Mouse (Mus musculus): ENCODE results near the gene Neurl1a.

DNA sequence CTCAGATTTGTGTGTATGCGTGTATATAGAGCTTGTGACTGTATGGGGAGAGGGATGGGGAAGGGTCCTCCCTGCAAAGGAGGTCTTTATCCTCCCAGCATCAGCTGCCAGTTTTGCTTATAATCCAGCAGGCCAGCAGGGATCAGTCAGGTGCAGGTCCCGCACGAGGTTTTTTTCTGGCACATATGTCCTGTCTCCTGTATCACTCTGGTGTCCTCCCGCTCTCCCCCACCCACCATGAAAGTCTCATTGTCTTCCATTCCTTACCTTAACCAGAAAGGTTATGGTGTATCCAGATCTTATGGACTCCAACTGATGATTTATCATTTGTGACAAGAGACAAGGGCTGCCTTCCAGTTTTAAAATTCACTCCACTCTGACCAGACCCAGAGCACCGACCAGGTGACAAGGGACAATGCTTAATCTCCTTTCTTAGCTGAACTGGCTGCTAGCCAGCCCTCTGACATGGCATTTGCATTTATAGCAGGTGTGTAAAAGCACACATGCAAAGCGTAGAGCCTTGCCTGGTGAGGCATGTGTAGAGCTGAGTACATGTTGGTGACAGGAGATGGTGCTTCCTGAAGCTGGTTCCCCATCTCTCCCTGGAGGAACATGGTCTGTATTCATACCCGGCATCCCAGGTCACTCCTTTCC, 43.0 kb downstream of the Neurl1a start:
- no peak for TF ChIP-seq POLR2A (IDR thresholded peaks at IDR 0.05; ENCODE audit: borderline replicate concordance, control insufficient read depth, low read depth, low read length)
- no peak for TF ChIP-seq CTCF (IDR thresholded peaks at IDR 0.05; ENCODE audit: control insufficient read depth, insufficient read depth, low read length)

Data from bone marrow, adult 2 months (tissue).